Mouse (Mus musculus): Measurements from ENCODE around the gene Commd7.

Gene Commd7

GRCm38 (mm10) chr2:153618889-153619288 is 13.7 kb downstream of the Commd7 start:
- no peak for DNase-seq

GRCm38 (mm10) chr2:153618439-153618838 is 14.1 kb downstream of the Commd7 start:
- DNase-seq = no peak

GRCm38 (mm10) chr2:153616893-153617292 is 15.7 kb downstream of the Commd7 start:
- DNase-seq = no peak

- DNase-seq = no peak
These were observed 19.8 kb downstream of the Commd7 start for GRCm38 (mm10) chr2:153612594-153613281.

GRCm38 (mm10) chr2:153611743-153612142 is 20.8 kb downstream of the Commd7 start:
- no peak for DNase-seq

GRCm38 (mm10) chr2:153611241-153611630 is 21.3 kb downstream of the Commd7 start:
- DNase-seq = no peak

- DNase-seq = no peak
These were observed 21.9 kb downstream of the Commd7 start for GRCm38 (mm10) chr2:153610426-153611240.

- DNase-seq = peak; percentile 95
These were observed 23.0 kb downstream of the Commd7 start for GRCm38 (mm10) chr2:153609548-153609947.

- no peak for DNase-seq
These were observed 23.5 kb downstream of the Commd7 start for GRCm38 (mm10) chr2:153609058-153609457.

- peak; percentile 94 for DNase-seq
These were observed 24.6 kb downstream of the Commd7 start for GRCm38 (mm10) chr2:153607870-153608515.

GRCm38 (mm10) chr2:153606421-153606820 is 26.2 kb downstream of the Commd7 start:
- DNase-seq = no peak

- DNase-seq = no peak
These were observed 28.9 kb downstream of the Commd7 start for GRCm38 (mm10) chr2:153603724-153604123.

- DNase-seq = no peak
These were observed 31.6 kb downstream of the Commd7 start for GRCm38 (mm10) chr2:153600667-153601648.

- peak; percentile 50 for DNase-seq
These were observed 32.4 kb downstream of the Commd7 start for GRCm38 (mm10) chr2:153600021-153600666.

- no peak for DNase-seq
These were observed 35.0 kb downstream of the Commd7 start for GRCm38 (mm10) chr2:153597626-153598025.

- no peak for DNase-seq
These were observed 35.6 kb downstream of the Commd7 start for GRCm38 (mm10) chr2:153597014-153597413.

- DNase-seq = no peak
These were observed 37.6 kb downstream of the Commd7 start for GRCm38 (mm10) chr2:153594998-153595397.

- DNase-seq = peak; percentile 94
These were observed 39.4 kb downstream of the Commd7 start for GRCm38 (mm10) chr2:153593186-153593585.

GRCm38 (mm10) chr2:153592056-153593014 is 40.2 kb downstream of the Commd7 start:
- DNase-seq = peak; percentile 72

GRCm38 (mm10) chr2:153586515-153587174 is 45.9 kb downstream of the Commd7 start:
- peak; percentile 84 for DNase-seq
